Mouse (Mus musculus) liver, adult 2 months (tissue): ENCODE data around the gene Sectm1b.
"Not testable (repeated sequence)": the region's sequence is repeated elsewhere in the genome, so short reads cannot be mapped to it uniquely, and the experiment has no call there.

ENCODE experiments used
- CTCF ChIP-seq: fragments of 200-500 bp; IDR thresholded peaks from 2 replicates; pipeline ENCODE4 v1.5.1; 2011; ENCODE audit warnings: low read depth, low read length, control low read depth
- POLR2A ChIP-seq: fragments of 200-500 bp; IDR thresholded peaks from 2 replicates; pipeline ENCODE4 v1.6.1; 2011; ENCODE audit warnings: low read length, control low read depth; ENCODE audit not compliant: insufficient read depth; ENCODE audit errors: extremely low read depth

- TF ChIP-seq CTCF, POLR2A: not testable (repeated sequence)
These were observed 6.3 kb upstream of the Sectm1b start for GRCm38 (mm10) chr11:121069662-121070061.
